Mouse (Mus musculus): Measurements from ENCODE around the gene Jak2.

GRCm38 (mm10) chr19:29204583-29204982 lies 47.0 kb upstream of the Jak2 start:
- no peak for TF ChIP-seq EP300 (IDR thresholded peaks at IDR 0.05; ENCODE audit: insufficient read depth, low read depth, low read length)
- TF ChIP-seq CTCF (IDR thresholded peaks at IDR 0.05): no peak
